34 mouse cellular contexts compared by ENCODE assay signal in genomic region chr10:92570496-92570895, GRCm38 (mm10).
"Had no signal": no experiment of that assay in that cellular context is flagged by ENCODE, and none has a peak within 500 bp of the region (broad histone marks: within the 10 kb centered on the region; RNA-seq: fewer than 3 reads in every experiment).

No protein-coding gene starts in this region.

- H3K27ac ChIP-seq: heart, embryonic 13.5 days; heart, embryonic 15.5 days; hindbrain, embryonic 10.5 days; hindbrain, embryonic 12.5 days; hindbrain, embryonic 13.5 days; hindbrain, embryonic 14.5 days; hindbrain, embryonic 15.5 days; hindbrain, postnatal 0 days; intestine, embryonic 15.5 days; kidney, embryonic 15.5 days; kidney, postnatal 0 days; layer of hippocampus, adult 2 months; left cerebral cortex, adult 2 months had no signal

- H3K36me3 ChIP-seq: heart, embryonic 12.5 days; heart, embryonic 13.5 days; heart, embryonic 15.5 days; hindbrain, embryonic 10.5 days; hindbrain, embryonic 12.5 days; hindbrain, embryonic 13.5 days; hindbrain, embryonic 15.5 days; intestine, embryonic 15.5 days; kidney, embryonic 15.5 days had no signal

- ATAC-seq: hindbrain, embryonic 16.5 days; hindbrain, postnatal 0 days; inflammation-experienced regulatory T-cells, adult 6 months; intestine, embryonic 15.5 days; intestine, embryonic 16.5 days; intestine, postnatal 0 days had no signal

- DNase-seq: heart, postnatal 10 days; heart, postnatal 14 days; heart, postnatal 36 days; heart, postnatal 4 days; kidney, adult 11 months; kidney, adult 18-20 months; kidney, adult 2 months; kidney, adult 8-10 months; kidney, adult 9 months; kidney, postnatal 10 days; kidney, postnatal 14 days; kidney, postnatal 25 days; kidney, postnatal 36 days; kidney, postnatal 4 days; layer of hippocampus, adult 9-11 months; layer of hippocampus, postnatal 36 days had no signal

- H3K4me1 ChIP-seq: heart, embryonic 12.5 days; heart, embryonic 13.5 days; heart, embryonic 15.5 days; hindbrain, embryonic 10.5 days; hindbrain, embryonic 12.5 days; hindbrain, embryonic 13.5 days; hindbrain, embryonic 15.5 days; intestine, embryonic 15.5 days; kidney, embryonic 15.5 days had no signal

- H3K27me3 ChIP-seq: heart, embryonic 12.5 days; heart, embryonic 13.5 days; heart, embryonic 15.5 days; hindbrain, embryonic 12.5 days; hindbrain, embryonic 13.5 days; hindbrain, embryonic 15.5 days; intestine, embryonic 15.5 days; kidney, embryonic 15.5 days had no signal

- H3K4me3 ChIP-seq: heart, embryonic 12.5 days; heart, embryonic 13.5 days; heart, embryonic 15.5 days; hindbrain, embryonic 10.5 days; hindbrain, embryonic 12.5 days; hindbrain, embryonic 13.5 days; hindbrain, embryonic 15.5 days; intestine, embryonic 15.5 days; kidney, embryonic 15.5 days; layer of hippocampus, adult 2 months; left cerebral cortex, adult 2 months had no signal

- H3K9me3 ChIP-seq: heart, embryonic 13.5 days; heart, embryonic 15.5 days; hindbrain, embryonic 10.5 days; hindbrain, embryonic 12.5 days; hindbrain, embryonic 13.5 days; hindbrain, embryonic 15.5 days; intestine, embryonic 15.5 days; kidney, embryonic 15.5 days had no signal
